Mouse (Mus musculus) myocyte (in vitro differentiated cells): ENCODE measurements around the gene Zfp687. TPM values are rescaled to one million over a fixed set of nuclear protein-coding genes. Genes with fewer than 3 reads are reported as not detected.

Source experiments
- H3K27me3 ChIP-seq: one replicate; pipeline ENCODE4 v1.6.1; 2011; ENCODE audit not compliant: control insufficient read depth, insufficient read depth, insufficient read length
- H3K36me3 ChIP-seq: one replicate; pipeline ENCODE4 v1.6.1; 2011; ENCODE audit not compliant: control insufficient read depth, insufficient read depth
- H3K4me2 ChIP-seq: one replicate; pipeline ENCODE4 v1.6.1; 2011; ENCODE audit warnings: low read depth, control low read depth
- H3K4me3 ChIP-seq: one replicate; pipeline ENCODE4 v1.5.1; 2011; ENCODE audit warnings: mild to moderate bottlenecking, control low read depth, moderate library complexity
- H3K79me2 ChIP-seq: one replicate; pipeline ENCODE4 v1.6.1; 2011; ENCODE audit not compliant: control insufficient read depth, insufficient read depth
- H3ac ChIP-seq: one replicate; pipeline ENCODE4 v1.6.1; 2011; ENCODE audit not compliant: control insufficient read depth, insufficient read length
- CEBPB ChIP-seq: IDR thresholded peaks from 2 replicates; pipeline ENCODE4 v1.6.1; 2011; ENCODE audit warnings: mild to moderate bottlenecking, moderate library complexity; ENCODE audit not compliant: poor library complexity, insufficient read depth, severe bottlenecking
- E2F4 ChIP-seq: IDR thresholded peaks from one replicate; pipeline ENCODE4 v1.6.1; 2011; ENCODE audit warnings: mild to moderate bottlenecking, control low read depth, moderate library complexity; ENCODE audit not compliant: insufficient read depth
- MAX ChIP-seq: IDR thresholded peaks from one replicate; pipeline ENCODE4 v1.6.1; 2011; ENCODE audit warnings: low read depth, mild to moderate bottlenecking, control low read depth
- MYOD1 ChIP-seq, 3 experiments: IDR thresholded peaks; one replicate each; pipeline ENCODE4 v1.6.1; 2011; ENCODE audit warnings: control low read depth in 2 of 3, low read depth in 2 of 3, mild to moderate bottlenecking in 2 of 3, moderate library complexity in 1 of 3; ENCODE audit not compliant: insufficient read length in 2 of 3, control insufficient read depth in 1 of 3
- MYOG ChIP-seq, 3 experiments: IDR thresholded peaks; one replicate each; pipeline ENCODE4 v1.6.1; 2011; ENCODE audit warnings: control low read depth in 2 of 3, low read depth in 2 of 3, mild to moderate bottlenecking in 2 of 3; ENCODE audit not compliant: insufficient read length in 2 of 3, control insufficient read depth in 1 of 3, insufficient read depth in 1 of 3
- POLR2A ChIP-seq: IDR thresholded peaks from one replicate; pipeline ENCODE4 v1.6.1; 2011; ENCODE audit warnings: low read depth, mild to moderate bottlenecking, control low read depth, moderate library complexity; ENCODE audit not compliant: insufficient read length
- POLR2AphosphoS2 ChIP-seq: IDR thresholded peaks from one replicate; pipeline ENCODE4 v1.6.1; 2011; ENCODE audit warnings: low read depth, control low read depth; ENCODE audit not compliant: insufficient read length
- REST ChIP-seq: IDR thresholded peaks from one replicate; pipeline ENCODE4 v1.6.1; 2011; ENCODE audit warnings: mild to moderate bottlenecking, control low read depth, moderate library complexity; ENCODE audit not compliant: insufficient read depth, insufficient read length
- SRF ChIP-seq: IDR thresholded peaks from one replicate; pipeline ENCODE4 v1.6.1; 2011; ENCODE audit warnings: low read depth; ENCODE audit not compliant: control insufficient read depth, insufficient read length
- TCF12 ChIP-seq: IDR thresholded peaks from one replicate; pipeline ENCODE4 v1.6.1; 2011; ENCODE audit warnings: mild to moderate bottlenecking, control low read depth; ENCODE audit not compliant: poor library complexity, insufficient read depth, severe bottlenecking
- TCF3 ChIP-seq: IDR thresholded peaks from one replicate; pipeline ENCODE4 v1.6.1; 2011; ENCODE audit warnings: low read depth, control low read depth; ENCODE audit not compliant: insufficient read length
- USF1 ChIP-seq: IDR thresholded peaks from one replicate; pipeline ENCODE4 v1.6.1; 2011; ENCODE audit warnings: low read depth, mild to moderate bottlenecking, control low read depth, moderate library complexity
- polyA plus RNA-seq: library from polyadenylated mRNA; unstranded; fragments of >200 nt; fragmentation: generic; extraction: Trizol; gene quantifications from one replicate; pipeline ENCODE4 v1.2.1, GENCODE M21; 2012; ENCODE audit warnings: missing spikeins

Zfp687 gene
- polyA plus RNA-seq, 1 experiment: 11.5 TPM

DNA sequence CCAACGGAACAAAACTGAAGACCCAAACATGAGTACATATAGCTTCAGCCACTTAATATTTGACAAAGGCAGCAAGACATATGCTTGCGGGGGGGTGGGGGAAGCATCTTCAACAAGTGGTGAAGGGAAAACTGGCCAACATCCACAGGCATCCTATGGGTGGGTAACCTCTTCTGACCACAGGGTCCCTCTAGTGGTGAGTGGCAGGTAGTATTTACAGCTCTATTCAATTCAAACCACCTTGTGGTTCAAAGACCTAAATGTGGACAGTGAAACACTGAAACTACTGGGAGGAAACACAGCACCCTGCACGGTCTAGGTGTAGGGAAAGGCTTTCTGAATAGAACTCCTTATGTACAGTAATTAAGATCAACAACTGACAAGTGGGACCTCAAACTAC lies 38.5 kb upstream of the Zfp687 start:
- Histone ChIP-seq H3K4me2 (no peak overlapping the region), H3ac (no peak overlapping the region), H3K4me3 (no peak overlapping the region), H3K36me3 (no peaks in the 10 kb centered on the region), H3K79me2 (no peaks in the 10 kb centered on the region), H3K27me3 (no peaks in the 10 kb centered on the region)
- TF ChIP-seq MYOG (IDR thresholded peaks at IDR 0.05; ENCODE audit: control insufficient read depth in 1 of 3, insufficient read depth in 1 of 3, insufficient read length in 2 of 3, low read depth in 2 of 3) (no peak), REST (no peak), CEBPB (no peak), MAX (no peak), MYOD1 (IDR thresholded peaks at IDR 0.05; ENCODE audit: control insufficient read depth in 1 of 3, insufficient read length in 2 of 3, low read depth in 2 of 3) (no peak), POLR2A (no peak), E2F4 (no peak), USF1 (no peak), POLR2AphosphoS2 (no peak), TCF3 (no peak), TCF12 (no peak), SRF (no peak)

DNA sequence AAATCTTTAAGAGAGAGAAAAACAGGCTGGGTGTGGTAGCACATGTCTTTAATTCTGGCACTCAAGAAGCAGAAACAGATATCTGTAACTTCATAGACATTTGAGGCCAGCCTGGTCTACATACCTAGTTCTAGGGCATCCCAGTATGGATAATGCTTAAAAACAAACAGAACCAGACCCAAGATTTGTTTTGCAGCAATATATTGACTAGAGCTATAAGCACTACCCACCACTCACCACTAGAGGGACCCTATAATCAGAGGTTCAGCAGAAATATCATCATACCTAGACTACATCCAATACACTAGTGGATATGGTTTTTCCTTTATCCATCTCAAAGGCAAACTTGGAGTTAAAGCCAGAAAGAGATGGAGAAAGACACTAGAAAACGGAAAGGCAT lies 37.7 kb upstream of the Zfp687 start:
- TF ChIP-seq TCF3 (no peak), E2F4 (no peak), TCF12 (no peak), MAX (no peak), SRF (no peak), MYOG (IDR thresholded peaks at IDR 0.05; ENCODE audit: control insufficient read depth in 1 of 3, insufficient read depth in 1 of 3, insufficient read length in 2 of 3, low read depth in 2 of 3) (no peak), POLR2AphosphoS2 (no peak), MYOD1 (IDR thresholded peaks at IDR 0.05; ENCODE audit: control insufficient read depth in 1 of 3, insufficient read length in 2 of 3, low read depth in 2 of 3) (no peak)
- H3K27me3 ChIP-seq: no peaks in the 10 kb centered on the region
- H3K79me2 ChIP-seq: no peaks in the 10 kb centered on the region
- H3K4me3 ChIP-seq: no peak overlapping the region
- no peaks in the 10 kb centered on the region for H3K36me3 ChIP-seq
- H3ac ChIP-seq: no peak overlapping the region
- H3K4me2 ChIP-seq: no peak overlapping the region

DNA sequence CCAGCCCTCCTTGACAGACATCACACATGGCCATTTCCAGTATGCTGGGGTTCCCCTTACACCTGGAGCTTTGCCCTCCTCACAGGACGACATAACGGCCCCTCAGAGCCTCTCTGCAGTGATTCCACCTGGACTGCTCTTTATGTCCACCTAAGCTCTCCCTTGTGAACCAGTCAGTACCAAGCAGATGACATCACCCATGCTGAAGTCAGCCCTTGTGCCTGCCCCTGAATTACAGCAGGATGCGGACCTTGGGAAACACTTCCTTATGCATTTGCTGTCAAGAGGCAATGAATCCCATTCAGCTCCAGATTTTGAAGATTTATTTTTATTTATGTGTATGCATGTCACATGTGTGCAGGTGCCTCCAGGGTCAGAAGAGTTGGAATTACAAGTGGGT lies 32.7 kb upstream of the Zfp687 start:
- H3K79me2 ChIP-seq: no peaks in the 10 kb centered on the region

DNA sequence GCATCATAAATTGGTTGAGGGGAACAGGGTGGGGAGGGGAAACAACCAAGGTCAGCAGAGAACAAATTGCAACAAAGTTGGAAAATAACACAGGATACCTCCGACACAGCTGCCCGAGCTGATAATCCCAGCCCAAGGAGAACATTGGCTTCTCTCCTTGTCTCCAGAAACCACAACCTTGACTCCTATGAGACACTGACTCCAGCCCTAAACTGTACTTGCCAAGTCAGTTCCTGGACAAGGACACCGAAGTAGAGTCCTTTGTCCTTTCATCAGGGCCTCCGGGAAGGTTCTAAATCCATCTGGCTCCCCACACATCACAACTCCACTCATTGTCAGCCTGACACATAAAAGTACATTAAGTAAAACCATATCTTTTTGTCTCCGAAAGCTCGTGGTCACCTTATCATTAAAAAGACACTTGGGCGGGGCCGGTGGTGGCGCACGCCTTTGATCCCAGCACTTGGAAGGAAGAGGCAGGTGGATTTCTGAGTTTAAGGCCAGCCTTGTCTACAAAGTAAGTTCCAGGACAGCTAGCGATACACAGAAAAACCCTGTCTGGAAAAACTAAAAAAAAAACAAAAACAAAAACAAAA lies 31.3 kb upstream of the Zfp687 start:
- Histone ChIP-seq H3K4me3 (no peak overlapping the region), H3K79me2 (peaks cover 8% of the 10 kb centered on the region), H3ac (no peak overlapping the region), H3K4me2 (no peak overlapping the region), H3K36me3 (no peaks in the 10 kb centered on the region), H3K27me3 (no peaks in the 10 kb centered on the region)
- no peak for TF ChIP-seq TCF12
- no peak for TF ChIP-seq POLR2AphosphoS2
- no peak for TF ChIP-seq TCF3
- TF ChIP-seq REST: no peak
- TF ChIP-seq USF1: no peak
- TF ChIP-seq CEBPB: no peak
- no peak for TF ChIP-seq MYOD1 (IDR thresholded peaks at IDR 0.05; ENCODE audit: control insufficient read depth in 1 of 3, insufficient read length in 2 of 3, low read depth in 2 of 3)
- no peak for TF ChIP-seq MAX
- no peak for TF ChIP-seq MYOG (IDR thresholded peaks at IDR 0.05; ENCODE audit: control insufficient read depth in 1 of 3, insufficient read depth in 1 of 3, insufficient read length in 2 of 3, low read depth in 2 of 3)
- no peak for TF ChIP-seq E2F4

More for the DNA sequence above, 32.7 kb upstream of the Zfp687 start:
- Histone ChIP-seq H3K27me3 (no peaks in the 10 kb centered on the region), H3K4me3 (no peak overlapping the region), H3K36me3 (no peaks in the 10 kb centered on the region), H3ac (no peak overlapping the region), H3K4me2 (no peak overlapping the region)
- TF ChIP-seq POLR2A (no peak), TCF12 (no peak), POLR2AphosphoS2 (no peak), CEBPB (no peak), USF1 (no peak), SRF (no peak), E2F4 (no peak), MYOD1 (IDR thresholded peaks at IDR 0.05; ENCODE audit: control insufficient read depth in 1 of 3, insufficient read length in 2 of 3, low read depth in 2 of 3) (no peak), TCF3 (no peak), MAX (no peak)

DNA sequence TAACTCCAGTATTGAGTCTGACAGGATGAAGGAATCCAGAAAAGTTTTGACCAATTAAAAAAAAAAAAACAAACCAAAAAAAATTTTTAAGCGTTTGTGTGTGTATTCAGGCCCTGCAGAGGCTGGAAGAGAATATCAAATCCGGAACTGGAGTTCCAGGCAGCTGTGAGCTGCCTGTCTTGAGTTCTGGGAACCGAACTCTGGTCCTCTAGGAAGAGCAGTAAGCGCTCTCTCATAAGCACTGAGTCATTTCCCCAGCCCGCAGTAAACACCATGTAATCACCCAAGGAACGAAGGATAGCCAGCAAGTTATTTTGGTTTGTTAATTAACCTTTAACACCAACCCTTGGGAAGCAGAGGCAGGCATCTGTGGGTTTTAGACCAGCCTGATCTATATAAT lies 28.0 kb upstream of the Zfp687 start:
- TF ChIP-seq TCF12: no peak
- TF ChIP-seq SRF: no peak
- no peak for TF ChIP-seq USF1
- TF ChIP-seq MAX: no peak
- TF ChIP-seq MYOG (IDR thresholded peaks at IDR 0.05; ENCODE audit: control insufficient read depth in 1 of 3, insufficient read depth in 1 of 3, insufficient read length in 2 of 3, low read depth in 2 of 3): no peak
- TF ChIP-seq REST: no peak
- TF ChIP-seq POLR2A: no peak
- TF ChIP-seq CEBPB: no peak
- TF ChIP-seq E2F4: no peak
- no peak for TF ChIP-seq POLR2AphosphoS2
- TF ChIP-seq MYOD1 (IDR thresholded peaks at IDR 0.05; ENCODE audit: control insufficient read depth in 1 of 3, insufficient read length in 2 of 3, low read depth in 2 of 3): no peak
- TF ChIP-seq TCF3: no peak
- peaks cover 40% of the 10 kb centered on the region for H3K79me2 ChIP-seq
- no peaks in the 10 kb centered on the region for H3K27me3 ChIP-seq
- no peak overlapping the region for H3ac ChIP-seq
- no peaks in the 10 kb centered on the region for H3K36me3 ChIP-seq
- H3K4me2 ChIP-seq: peak overlapping the region; percentile 83
- H3K4me3 ChIP-seq: no peak overlapping the region
